Mouse (Mus musculus): Measurements from ENCODE around the gene Gm8212. TPM values are rescaled to one million over a fixed set of nuclear protein-coding genes. Genes with fewer than 3 reads are reported as not detected.
"Not testable (repeated sequence)": the region's sequence is repeated elsewhere in the genome, so short reads cannot be mapped to it uniquely, and the experiment has no call there.

The Gm8212 gene
- polyA plus RNA-seq (2016; fragmentation: Nextera tagmentation; extraction: Ambion mirVana): not detected in 2 replicates

DNA sequence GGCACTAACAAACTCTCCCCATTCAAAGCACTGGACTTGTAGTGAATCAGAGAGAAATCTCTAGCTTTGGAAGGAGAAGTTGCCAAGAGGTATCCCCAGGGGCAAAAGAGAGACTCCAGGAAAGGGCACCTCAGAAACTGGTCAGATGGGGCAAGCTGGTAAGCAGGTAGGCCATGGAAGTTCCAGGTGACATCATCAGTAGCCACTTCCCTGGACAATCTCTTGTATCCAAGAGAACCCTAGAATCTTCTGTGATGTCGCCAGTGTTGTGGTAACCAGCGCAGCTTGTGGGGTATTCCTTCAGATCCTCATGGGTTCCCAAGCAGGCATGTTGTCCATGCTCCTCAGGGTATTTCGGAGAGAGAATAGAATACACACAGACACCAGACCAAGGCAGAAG is at the start of gene Gm8212:
Gm8212 (plus strand) TSS at position 301 of the 400 bp plus-strand sequence.
- H3K4me3 ChIP-seq; H3K9ac ChIP-seq; H3K27me3 ChIP-seq (replicated peaks); H3K27ac ChIP-seq; H3K9me3 ChIP-seq (replicated peaks); H3K4me1 ChIP-seq; H3K36me3 ChIP-seq; ATAC-seq; H3K4me2 ChIP-seq: not testable (repeated sequence)
- 79% methylated on average over 2 of the region's 3 CpGs for WGBS (ENCODE audit: insufficient replicate concordance)

DNA sequence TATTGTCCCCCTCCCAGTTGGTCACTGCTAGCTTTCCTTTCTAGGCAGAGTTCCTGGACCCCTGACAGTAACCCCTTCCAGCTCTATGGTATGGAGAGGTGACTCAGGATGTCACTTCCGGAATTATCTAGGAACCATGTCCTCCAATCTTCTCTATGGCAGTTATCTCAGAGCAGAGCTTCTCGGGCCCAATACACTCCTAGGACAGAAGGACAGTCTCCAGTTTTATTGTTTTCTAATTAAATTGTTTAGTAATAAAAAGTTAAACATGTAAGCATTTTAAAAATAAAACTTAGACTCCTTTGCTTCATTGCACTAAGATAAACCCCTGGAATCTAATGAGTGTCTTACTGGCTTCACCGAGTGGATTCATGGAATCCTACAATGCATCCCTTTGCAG is 15.7 kb downstream of the Gm8212 start, which contains the start of gene 4930503E14Rik:
4930503E14Rik (minus strand) TSS at position 101 of the 400 bp plus-strand sequence.
- H3K4me3 ChIP-seq; H3K4me1 ChIP-seq; H3K36me3 ChIP-seq; ATAC-seq; H3K9me3 ChIP-seq (replicated peaks); H3K9ac ChIP-seq; H3K4me2 ChIP-seq; H3K27ac ChIP-seq; H3K27me3 ChIP-seq (replicated peaks): not testable (repeated sequence)
- 71% methylated on average over 3 of the region's 3 CpGs for WGBS (ENCODE audit: insufficient replicate concordance)

DNA sequence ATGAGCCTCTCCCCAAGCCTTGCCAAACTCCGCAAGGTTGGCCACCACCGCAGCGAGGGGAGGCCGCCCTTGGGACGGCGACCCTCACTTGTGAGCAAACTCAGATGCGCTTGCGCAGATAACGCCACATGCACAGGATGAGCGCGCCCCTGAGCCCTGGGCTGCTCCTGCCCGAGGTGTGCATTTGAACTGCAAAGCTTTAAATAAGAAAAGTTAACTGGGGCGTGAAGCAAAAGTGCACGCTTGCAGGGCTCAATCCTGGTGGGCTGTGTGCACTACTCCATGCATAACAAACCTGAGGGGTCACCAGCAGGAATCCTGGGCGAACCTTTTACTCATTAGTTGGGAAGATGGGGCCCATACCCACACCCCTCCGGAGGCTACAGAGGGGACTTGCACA is 50.6 kb downstream of the Gm8212 start:
- Histone ChIP-seq H3K9me3 (replicated peaks) (peaks cover 20% of the 10 kb centered on the region), H3K9ac (no peak overlapping the region), H3K4me1 (no peaks in the 10 kb centered on the region), H3K4me2 (no peak overlapping the region), H3K27me3 (replicated peaks) (no peaks in the 10 kb centered on the region), H3K27ac (no peak overlapping the region), H3K36me3 (no peaks in the 10 kb centered on the region), H3K4me3 (no peak overlapping the region)
- no peak for ATAC-seq
- WGBS (ENCODE audit: insufficient replicate concordance): 80% methylated on average over 16 of the region's 16 CpGs

Other genes starting within 250 kb of the Gm8212 start
- not detected in 2 replicates for gene Ang5, start 240.6 kb upstream of the Gm8212 start, polyA plus RNA-seq (2016; fragmentation: Nextera tagmentation; extraction: Ambion mirVana)
- gene Ang6, start 195.4 kb upstream of the Gm8212 start, polyA plus RNA-seq (2016; fragmentation: Nextera tagmentation; extraction: Ambion mirVana): not detected in 2 replicates
- 3.5 and 11.1 TPM in 2 replicates for gene Ear2, start 95.0 kb upstream of the Gm8212 start, polyA plus RNA-seq (2016; fragmentation: Nextera tagmentation; extraction: Ambion mirVana)
- not detected in 2 replicates for gene Gm3327, start 73.8 kb upstream of the Gm8212 start, polyA plus RNA-seq (2016; fragmentation: Nextera tagmentation; extraction: Ambion mirVana)
- not detected in 2 replicates for gene 4930503E14Rik, start 15.6 kb downstream of the Gm8212 start, polyA plus RNA-seq (2016; fragmentation: Nextera tagmentation; extraction: Ambion mirVana)
- not detected in 2 replicates for gene Gm8220, start 87.9 kb downstream of the Gm8212 start, polyA plus RNA-seq (2016; fragmentation: Nextera tagmentation; extraction: Ambion mirVana)
- not detected in 2 replicates for gene Gm5930, start 140.9 kb downstream of the Gm8212 start, polyA plus RNA-seq (2016; fragmentation: Nextera tagmentation; extraction: Ambion mirVana)
- gene Gm8229, start 167.7 kb downstream of the Gm8212 start, polyA plus RNA-seq (2016; fragmentation: Nextera tagmentation; extraction: Ambion mirVana): not detected in 2 replicates
- gene Gm3371, start 213.0 kb downstream of the Gm8212 start, polyA plus RNA-seq (2016; fragmentation: Nextera tagmentation; extraction: Ambion mirVana): not detected in 2 replicates
- gene Gm8232, start 236.0 kb downstream of the Gm8212 start, polyA plus RNA-seq (2016; fragmentation: Nextera tagmentation; extraction: Ambion mirVana): not detected in 2 replicates

All from liver, embryonic 12.5 days (tissue).